Mouse (Mus musculus) stomach, postnatal 0 days (tissue): ENCODE measurements around the gene Tubb5. TPM values are rescaled to one million over a fixed set of nuclear protein-coding genes. Genes with fewer than 3 reads are reported as not detected.

Experiments
- ATAC-seq: fragments of 200-750 bp; cut with Nextera tagmentation; 2 replicates; pipeline ENCODE4 v1.8.0; 2017; ENCODE audit not compliant: low FRiP score, low TSS enrichment
- DNase-seq: peaks from one replicate; pipeline ENCODE4 v3.0.0-alpha.2; 2016; ENCODE audit warnings: low spot score
- H3K27ac ChIP-seq: fragments of 300-500 bp; sonication (generic); replicated peaks from 2 replicates; pipeline ENCODE4 v1.5.1; 2014; ENCODE audit warnings: mild to moderate bottlenecking, control low read depth
- H3K27me3 ChIP-seq: fragments of 300-500 bp; sonication (generic); 2 replicates; pipeline ENCODE4 v1.6.1; 2014; ENCODE audit warnings: low read length; ENCODE audit not compliant: control insufficient read depth, insufficient read depth
- H3K36me3 ChIP-seq: fragments of 300-500 bp; sonication (generic); 2 replicates; pipeline ENCODE4 v1.6.1; 2014; ENCODE audit warnings: low read length, mixed read lengths; ENCODE audit not compliant: control insufficient read depth, insufficient read depth
- H3K4me1 ChIP-seq: fragments of 300-500 bp; sonication (generic); replicated peaks from 2 replicates; pipeline ENCODE4 v1.6.1; 2014; ENCODE audit warnings: antibody characterized with exemption; ENCODE audit not compliant: control insufficient read depth, insufficient read depth
- H3K4me2 ChIP-seq: fragments of 300-500 bp; sonication (generic); replicated peaks from 2 replicates; pipeline ENCODE4 v1.6.1; 2014; ENCODE audit warnings: low read depth, mild to moderate bottlenecking, control low read depth, moderate library complexity
- H3K4me3 ChIP-seq: fragments of 300-500 bp; sonication (generic); 2 replicates; pipeline ENCODE4 v1.5.1; 2014; ENCODE audit warnings: low read depth, low read length, control low read depth
- H3K9ac ChIP-seq: fragments of 300-500 bp; sonication (generic); 2 replicates; pipeline ENCODE4 v1.6.1; 2014; ENCODE audit warnings: mild to moderate bottlenecking, low read length, control low read depth, mixed read lengths
- H3K9me3 ChIP-seq: fragments of 300-500 bp; sonication (generic); 2 replicates; pipeline ENCODE4 v1.6.1; 2016; ENCODE audit warnings: low read length; ENCODE audit not compliant: control insufficient read depth
- CTCF ChIP-seq: IDR thresholded peaks from 2 replicates; pipeline ENCODE4 v1.5.1; 2016; ENCODE audit warnings: antibody characterized with exemption, low read depth, mild to moderate bottlenecking, moderate library complexity
- EP300 ChIP-seq: optimal IDR thresholded peaks from 2 replicates; pipeline ENCODE3; 2016; ENCODE audit warnings: antibody characterized with exemption
- WGBS: fragments of 180-500 bp; shearing (Covaris S2); extraction: QIAGEN DNeasy Blood & Tissue Kit; methylation state at CpG from one replicate; pipeline ENCODE4 v1.1.7; 2014; 5-methylcytosine and 5-hydroxymethylcytosine counted together
- polyA plus RNA-seq: library from polyadenylated mRNA; unstranded; fragments of >200 nt; fragmentation: Nextera tagmentation; extraction: Ambion mirVana; gene quantifications from 2 replicates; pipeline ENCODE4 v1.2.1, GENCODE M21; 2015

Gene Tubb5
- polyA plus RNA-seq, 1 experiment from 2014 or later, result 296 TPM

DNA sequence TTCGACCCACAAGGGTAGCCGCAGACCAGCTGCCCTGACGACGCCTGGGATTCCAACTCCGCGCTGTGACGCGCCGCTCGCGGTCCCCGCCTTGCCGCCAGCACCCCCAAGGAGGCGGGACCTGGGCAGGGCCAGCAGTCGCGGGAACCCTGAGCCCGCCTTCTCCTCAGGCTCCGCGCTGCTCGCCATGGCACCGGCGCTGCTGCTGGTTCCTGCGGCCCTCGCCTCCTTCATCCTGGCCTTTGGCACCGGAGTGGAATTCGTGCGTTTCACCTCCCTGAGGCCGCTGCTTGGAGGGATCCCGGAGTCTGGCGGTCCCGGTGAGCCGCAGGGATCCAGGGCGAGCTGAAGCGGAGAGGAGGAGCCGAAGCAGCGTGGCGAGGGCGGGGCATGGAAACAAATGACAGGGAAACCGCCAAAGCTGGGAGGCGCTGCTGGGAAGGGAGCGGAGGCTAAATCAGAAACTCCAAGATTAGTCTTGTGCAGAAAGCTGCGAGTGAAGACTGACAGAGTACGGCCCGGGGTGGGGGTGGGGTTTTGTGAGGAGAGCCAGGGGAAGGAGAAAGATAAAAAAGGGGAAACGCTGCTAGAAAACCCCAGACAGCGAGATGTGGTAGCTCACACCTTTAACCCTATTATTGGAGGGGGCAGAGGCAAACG is 23.2 kb upstream of the Tubb5 start, which contains the start of gene Nrm:
Gene Nrm, plus strand, starts transcription at position 121 of the 660 bp plus-strand sequence.
- no peaks in the 10 kb centered on the region for H3K9me3 ChIP-seq
- H3K4me1 ChIP-seq, result no peaks in the 10 kb centered on the region
- H3K4me2 ChIP-seq, result peak within 1 kb of the TSS; percentile 66
- peak; percentile 73 for TF ChIP-seq CTCF
- no peak for TF ChIP-seq EP300
- peak within 1 kb of the TSS; percentile 76 for H3K4me3 ChIP-seq
- DNase-seq (peak; percentile 92), ATAC-seq (peak; percentile 92)
- peak within 1 kb of the TSS; percentile 71 for H3K9ac ChIP-seq
- peak within 1 kb of the TSS; percentile 85 for H3K27ac ChIP-seq
- H3K27me3 ChIP-seq, result no peaks in the 10 kb centered on the region
- peaks cover 3% of the 10 kb centered on the region for H3K36me3 ChIP-seq
- under 1% methylated on average over 40 of the region's 47 CpGs for WGBS

- Histone ChIP-seq H3K27me3 (no peaks in the 10 kb centered on the region), H3K9ac (peak overlapping the region; percentile 71), H3K4me3 (peak overlapping the region; percentile 76), H3K36me3 (peaks cover 3% of the 10 kb centered on the region), H3K4me2 (peak overlapping the region; percentile 66), H3K4me1 (no peaks in the 10 kb centered on the region), H3K27ac (peak overlapping the region; percentile 85), H3K9me3 (no peaks in the 10 kb centered on the region)
- ATAC-seq (0 out of 2 replicates have a peak, but pooled peaks have one; percentile 3), DNase-seq (no peak)
- TF ChIP-seq EP300 (no peak), CTCF (no peak)
- 4% methylated on average over 12 of the region's 12 CpGs for WGBS
Measured at GRCm38 (mm10) chr17:35860831-35861197, 22.7 kb upstream of the Tubb5 start.

- H3K9ac ChIP-seq, result no peak overlapping the region
- no peaks in the 10 kb centered on the region for H3K4me1 ChIP-seq
- WGBS, result 73% methylated on average over 2 of the region's 2 CpGs
- ATAC-seq, result no peak
- no peak overlapping the region for H3K27ac ChIP-seq
- TF ChIP-seq EP300, result no peak
- no peak for TF ChIP-seq CTCF
- no peak overlapping the region for H3K4me2 ChIP-seq
- H3K27me3 ChIP-seq, result no peaks in the 10 kb centered on the region
- no peak overlapping the region for H3K4me3 ChIP-seq
- no peak for DNase-seq
- no peaks in the 10 kb centered on the region for H3K9me3 ChIP-seq
- H3K36me3 ChIP-seq, result peaks cover 3% of the 10 kb centered on the region
Measured at GRCm38 (mm10) chr17:35859835-35860234, 21.7 kb upstream of the Tubb5 start.

- Histone ChIP-seq H3K4me1 (no peaks in the 10 kb centered on the region), H3K9me3 (no peaks in the 10 kb centered on the region), H3K27me3 (no peaks in the 10 kb centered on the region), H3K9ac (no peak overlapping the region), H3K36me3 (peaks cover 3% of the 10 kb centered on the region), H3K4me3 (no peak overlapping the region), H3K4me2 (no peak overlapping the region), H3K27ac (no peak overlapping the region)
- DNase-seq, result no peak
- 92% methylated on average over 1 of the region's 1 CpGs for WGBS
- TF ChIP-seq CTCF, result no peak
- no peak for TF ChIP-seq EP300
- no peak for ATAC-seq
Measured at GRCm38 (mm10) chr17:35859371-35859770, 21.3 kb upstream of the Tubb5 start.

DNA sequence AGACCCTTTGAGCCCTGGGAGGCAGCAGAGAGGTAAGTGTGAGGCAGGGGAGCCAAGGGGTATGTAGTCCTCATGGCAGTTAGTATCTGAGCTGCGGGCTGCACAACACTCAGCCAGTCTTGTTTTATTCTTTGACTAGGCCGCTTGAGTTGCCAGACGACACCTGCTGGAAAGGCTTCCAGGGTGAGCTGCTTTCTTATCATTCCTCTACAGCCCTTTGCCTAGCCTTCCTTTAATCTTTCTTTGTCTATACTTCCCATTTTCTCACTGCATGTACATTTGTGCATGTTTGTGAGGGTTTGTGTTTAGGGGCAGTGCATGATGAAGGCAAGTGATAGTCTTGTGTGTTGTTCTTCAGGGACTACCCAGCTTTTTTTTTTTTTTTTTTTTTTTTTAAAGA is 12.9 kb upstream of the Tubb5 start:
- Histone ChIP-seq H3K4me3 (no peak overlapping the region), H3K4me1 (no peaks in the 10 kb centered on the region), H3K27me3 (no peaks in the 10 kb centered on the region), H3K27ac (no peak overlapping the region), H3K4me2 (no peak overlapping the region), H3K36me3 (peaks cover 25% of the 10 kb centered on the region), H3K9me3 (no peaks in the 10 kb centered on the region), H3K9ac (no peak overlapping the region)
- WGBS, result 83% methylated on average over 3 of the region's 3 CpGs
- no peak for DNase-seq
- no peak for TF ChIP-seq CTCF
- TF ChIP-seq EP300, result no peak
- no peak for ATAC-seq

DNA sequence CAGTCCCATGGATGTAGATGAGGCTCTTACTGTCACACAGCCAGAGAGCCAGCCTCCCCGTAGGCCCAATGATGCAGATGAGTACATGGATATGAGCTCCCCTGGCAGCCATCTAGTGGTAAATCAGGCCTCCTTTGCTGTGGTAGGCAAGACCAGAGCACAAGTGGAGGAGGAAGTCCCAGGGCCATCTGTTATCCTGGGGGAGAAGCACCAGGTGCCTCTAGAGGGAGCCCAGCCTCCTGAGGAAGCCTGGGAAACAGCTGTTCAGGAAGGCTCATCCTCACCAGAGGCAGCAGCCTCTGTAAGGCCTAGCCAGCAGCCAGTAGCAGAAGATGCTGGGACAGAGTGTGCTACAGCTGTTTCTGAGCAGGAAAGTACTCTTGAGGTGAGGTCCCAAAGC is 10.0 kb upstream of the Tubb5 start:
- Histone ChIP-seq H3K4me1 (no peaks in the 10 kb centered on the region), H3K36me3 (peaks cover 28% of the 10 kb centered on the region), H3K4me2 (no peak overlapping the region), H3K27me3 (no peaks in the 10 kb centered on the region), H3K27ac (no peak overlapping the region), H3K9me3 (no peaks in the 10 kb centered on the region), H3K4me3 (no peak overlapping the region), H3K9ac (no peak overlapping the region; the same call in 1 of the 2 replicates)
- 36% methylated on average over 1 of the region's 1 CpGs for WGBS
- 0 out of 2 replicates have a peak, but pooled peaks have one; percentile 30 for ATAC-seq
- DNase-seq, result no peak
- TF ChIP-seq CTCF (peak; percentile 54), EP300 (no peak)
